Mouse (Mus musculus): Measurements from ENCODE around the gene Gm36210.
A peak's percentile ranks its signal among the peaks of the same experiment; 100 is the strongest.

DNA sequence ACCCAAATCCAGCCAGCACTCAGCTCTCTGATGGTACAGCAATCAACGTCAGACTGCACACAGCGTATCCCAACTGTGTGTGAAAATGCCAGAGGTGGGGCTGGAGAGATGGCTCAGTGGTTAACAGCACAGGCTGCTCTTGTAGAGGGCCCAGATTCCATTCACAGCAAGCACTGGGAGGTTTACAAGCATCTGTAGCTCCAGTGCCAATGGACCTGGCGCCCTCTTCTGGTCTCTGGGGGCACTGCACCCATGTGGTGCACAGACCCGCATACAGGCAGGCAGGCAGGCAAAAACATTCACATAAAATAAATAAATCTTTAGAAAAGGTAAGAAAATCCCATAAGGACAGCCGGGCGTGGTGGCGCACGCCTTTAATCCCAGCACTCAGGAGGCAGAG, 5.1 kb downstream of the Gm36210 start:
- TF ChIP-seq CTCF (IDR thresholded peaks at IDR 0.05 in 2 of 3, conservative IDR thresholded peaks at IDR 0.05 in 1 of 3; ENCODE audit: control insufficient read depth in 1 of 3, insufficient read depth in 1 of 3, low read depth in 2 of 3, low read length in 3 of 3, poor library complexity in 1 of 3, severe bottlenecking in 1 of 3) (peak; percentile 54 to 74 (median 62)), POLR2A (IDR thresholded peaks at IDR 0.05; ENCODE audit: control insufficient read depth in 1 of 2, insufficient read depth in 1 of 2, low read depth in 1 of 2, low read length in 2 of 2, poor library complexity in 1 of 2) (no peak), HCFC1 (IDR thresholded peaks at IDR 0.05; ENCODE audit: low read depth, low read length) (no peak)

Data from MEL (cell line).